Mouse (Mus musculus) CD4-positive naive resting alpha-beta T cell, adult 57 days (primary cell): ENCODE measurements around the gene Zfp385b. TPM values are rescaled to one million over a fixed set of nuclear protein-coding genes. Genes with fewer than 3 reads are reported as not detected.

Experiments used
- total RNA-seq: library from RNA; stranded (reverse); gene quantifications from one replicate; pipeline ENCODE4 v1.2.4, GENCODE M21; 2023

Gene Zfp385b
- not detected for total RNA-seq

GRCm38 (mm10) chr2:77819539-77819938 is at the start of gene Zfp385b:
Zfp385b (minus strand) TSS chr2:77819639.

Other genes starting within 250 kb of the Zfp385b start
- 47.7 TPM for gene Cwc22, start 126.7 kb upstream of the Zfp385b start, total RNA-seq